Mouse (Mus musculus): ENCODE data around the gene Ap1b1. TPM values are rescaled to one million over a fixed set of nuclear protein-coding genes. Genes with fewer than 3 reads are reported as not detected.

The Ap1b1 gene
- polyA plus RNA-seq, 1 experiment from 2014 or later = 82.7 TPM

DNA sequence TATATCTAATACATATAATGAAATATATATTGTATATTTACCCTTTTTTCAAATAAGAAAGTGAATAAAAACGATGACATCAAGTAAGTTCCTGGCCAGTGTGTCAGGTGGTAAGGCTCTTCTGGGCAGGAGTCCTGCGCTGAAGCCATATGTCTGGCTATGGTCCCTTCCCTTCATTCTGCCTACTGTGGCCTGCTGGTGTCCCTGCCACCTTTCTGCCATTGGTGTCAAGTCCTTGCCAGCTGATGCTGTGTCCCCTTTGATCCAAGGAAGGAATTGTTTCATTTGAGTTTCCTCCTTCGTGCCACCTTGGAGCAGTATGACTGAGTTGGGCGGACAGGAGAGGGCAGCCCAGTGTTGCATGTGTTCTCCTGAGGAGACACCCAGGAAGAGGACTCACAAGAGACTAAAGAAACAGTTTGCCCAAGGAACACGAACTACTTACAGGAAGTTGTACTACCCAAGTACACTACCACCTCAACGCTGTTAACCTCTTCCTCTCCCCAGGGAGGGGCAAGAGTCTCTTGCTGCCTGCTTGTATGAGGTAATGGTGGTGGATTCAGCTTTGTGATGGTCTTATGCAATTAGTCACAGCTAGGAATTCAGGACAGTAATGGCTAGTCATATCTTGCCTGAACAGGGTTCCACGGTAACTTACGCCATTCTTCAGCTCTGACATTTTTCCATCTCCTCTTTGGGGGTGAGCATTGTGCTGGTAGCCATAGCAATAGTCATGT, 56.2 kb downstream of the Ap1b1 start:
- Histone ChIP-seq H3K9ac (no peak overlapping the region), H3K36me3 (peaks cover 46% of the 10 kb centered on the region), H3K4me3 (no peak overlapping the region), H3K27me3 (replicated peaks) (no peaks in the 10 kb centered on the region), H3K4me1 (no peaks in the 10 kb centered on the region), H3K27ac (no peak overlapping the region), H3K9me3 (no peaks in the 10 kb centered on the region), H3K4me2 (replicated peaks) (no peak overlapping the region)
- 93% methylated on average over 8 of the region's 8 CpGs for WGBS
- ATAC-seq (ENCODE audit: low FRiP score, low read depth) = no peak

- H3K9me3 ChIP-seq = no peaks in the 10 kb centered on the region
- no peak overlapping the region for H3K4me2 ChIP-seq (replicated peaks)
- WGBS = 49% methylated on average over 12 of the region's 12 CpGs
- H3K27me3 ChIP-seq (replicated peaks) = no peaks in the 10 kb centered on the region
- no peak overlapping the region for H3K9ac ChIP-seq
- no peak overlapping the region for H3K4me3 ChIP-seq
- no peak overlapping the region for H3K27ac ChIP-seq
- ATAC-seq (ENCODE audit: low FRiP score, low read depth) = no peak
- H3K4me1 ChIP-seq = no peaks in the 10 kb centered on the region
- H3K36me3 ChIP-seq = peaks cover 10% of the 10 kb centered on the region
Measured at GRCm38 (mm10) chr11:5046321-5046926, 59.8 kb downstream of the Ap1b1 start.

GRCm38 (mm10) chr11:5051629-5052028, 65.0 kb downstream of the Ap1b1 start:
- ATAC-seq (ENCODE audit: low FRiP score, low read depth) = no peak
- Histone ChIP-seq H3K4me1 (no peaks in the 10 kb centered on the region; the same call in 1 of the 2 replicates), H3K9me3 (no peaks in the 10 kb centered on the region), H3K4me2 (replicated peaks) (no peak overlapping the region), H3K9ac (no peak overlapping the region), H3K27me3 (replicated peaks) (peaks cover 19% of the 10 kb centered on the region), H3K27ac (no peak overlapping the region), H3K36me3 (no peaks in the 10 kb centered on the region), H3K4me3 (no peak overlapping the region)
- 85% methylated on average over 10 of the region's 10 CpGs for WGBS

GRCm38 (mm10) chr11:5052200-5052854, 65.7 kb downstream of the Ap1b1 start:
- Histone ChIP-seq H3K27ac (no peak overlapping the region), H3K36me3 (no peaks in the 10 kb centered on the region), H3K4me3 (no peak overlapping the region), H3K4me2 (replicated peaks) (no peak overlapping the region), H3K4me1 (no peaks in the 10 kb centered on the region; the same call in 1 of the 2 replicates), H3K9ac (no peak overlapping the region), H3K27me3 (replicated peaks) (peaks cover 26% of the 10 kb centered on the region), H3K9me3 (no peaks in the 10 kb centered on the region)
- 81% methylated on average over 10 of the region's 10 CpGs for WGBS
- no peak for ATAC-seq (ENCODE audit: low FRiP score, low read depth)

DNA sequence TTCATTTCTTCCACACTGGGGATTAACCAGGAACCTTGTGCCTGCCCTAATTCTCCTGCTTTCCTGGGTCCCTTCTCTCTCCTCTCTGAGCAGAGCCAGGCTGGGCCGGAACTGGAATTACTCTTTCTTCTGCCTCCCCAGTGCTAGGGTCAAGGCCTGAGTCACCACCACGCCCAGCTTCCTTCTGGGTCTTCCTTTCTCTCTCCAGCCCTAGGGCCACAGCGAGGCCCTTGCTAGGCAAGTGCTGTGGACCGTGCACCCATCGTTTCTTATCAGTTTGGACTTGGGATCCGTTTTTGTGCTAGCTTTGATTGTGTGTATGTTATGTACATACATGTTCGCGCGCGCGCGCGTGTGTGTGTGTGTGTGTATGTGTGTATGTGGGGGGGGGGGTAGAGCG, 67.5 kb downstream of the Ap1b1 start:
- no peak overlapping the region for H3K4me2 ChIP-seq (replicated peaks)
- no peak for ATAC-seq (ENCODE audit: low FRiP score, low read depth)
- H3K36me3 ChIP-seq = no peaks in the 10 kb centered on the region
- peaks cover 44% of the 10 kb centered on the region for H3K27me3 ChIP-seq (replicated peaks)
- 91% methylated on average over 14 of the region's 14 CpGs for WGBS
- no peak overlapping the region for H3K27ac ChIP-seq
- peaks cover 10% of the 10 kb centered on the region for H3K4me1 ChIP-seq
- no peak overlapping the region for H3K9ac ChIP-seq
- no peak overlapping the region for H3K4me3 ChIP-seq
- H3K9me3 ChIP-seq = no peaks in the 10 kb centered on the region

DNA sequence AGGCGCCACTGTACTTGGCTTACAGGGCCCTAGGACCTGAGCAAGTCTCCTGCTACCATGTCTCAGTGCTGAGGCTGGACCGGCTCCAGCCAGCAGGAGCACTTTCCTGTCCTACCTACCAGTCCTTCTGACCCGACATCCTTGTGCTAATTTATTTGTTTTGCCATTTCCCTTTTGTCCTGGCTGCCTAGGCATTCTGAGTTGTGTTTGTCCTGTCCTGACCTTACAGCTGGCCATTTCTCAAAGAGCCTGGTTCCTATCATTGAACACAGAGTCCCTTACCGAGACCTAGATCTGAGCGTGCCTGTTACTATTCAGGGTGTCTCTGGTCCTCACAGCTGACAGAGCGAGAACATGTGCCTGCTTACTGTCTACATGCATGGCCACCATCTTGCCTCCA, 68.2 kb downstream of the Ap1b1 start:
- Histone ChIP-seq H3K4me2 (replicated peaks) (no peak overlapping the region), H3K9me3 (no peaks in the 10 kb centered on the region), H3K9ac (no peak overlapping the region), H3K4me3 (no peak overlapping the region), H3K27ac (no peak overlapping the region), H3K36me3 (no peaks in the 10 kb centered on the region), H3K27me3 (replicated peaks) (peaks cover 52% of the 10 kb centered on the region), H3K4me1 (peaks cover 13% of the 10 kb centered on the region)
- WGBS = 55% methylated on average over 6 of the region's 6 CpGs
- ATAC-seq (ENCODE audit: low FRiP score, low read depth) = no peak

- no peak overlapping the region for H3K9ac ChIP-seq
- H3K4me3 ChIP-seq = no peak overlapping the region
- WGBS = 27% methylated on average over 23 of the region's 23 CpGs
- H3K27ac ChIP-seq = no peak overlapping the region
- H3K36me3 ChIP-seq = no peaks in the 10 kb centered on the region
- peaks cover 19% of the 10 kb centered on the region for H3K4me1 ChIP-seq
- H3K27me3 ChIP-seq (replicated peaks) = peaks cover 65% of the 10 kb centered on the region
- H3K4me2 ChIP-seq (replicated peaks) = no peak overlapping the region; the same call in 1 of the 2 replicates
- no peaks in the 10 kb centered on the region for H3K9me3 ChIP-seq
- ATAC-seq (ENCODE audit: low FRiP score, low read depth) = no peak
Measured at GRCm38 (mm10) chr11:5055945-5056938, 69.6 kb downstream of the Ap1b1 start.

GRCm38 (mm10) chr11:5057064-5057463, 70.4 kb downstream of the Ap1b1 start:
- no peak overlapping the region for H3K4me3 ChIP-seq
- no peak overlapping the region for H3K9ac ChIP-seq
- H3K9me3 ChIP-seq = no peaks in the 10 kb centered on the region
- peaks cover 27% of the 10 kb centered on the region for H3K4me1 ChIP-seq
- H3K27ac ChIP-seq = no peak overlapping the region
- no peak for ATAC-seq (ENCODE audit: low FRiP score, low read depth)
- H3K27me3 ChIP-seq (replicated peaks) = peaks cover 74% of the 10 kb centered on the region
- WGBS = 57% methylated on average over 8 of the region's 8 CpGs
- H3K36me3 ChIP-seq = no peaks in the 10 kb centered on the region
- no peak overlapping the region for H3K4me2 ChIP-seq (replicated peaks)

DNA sequence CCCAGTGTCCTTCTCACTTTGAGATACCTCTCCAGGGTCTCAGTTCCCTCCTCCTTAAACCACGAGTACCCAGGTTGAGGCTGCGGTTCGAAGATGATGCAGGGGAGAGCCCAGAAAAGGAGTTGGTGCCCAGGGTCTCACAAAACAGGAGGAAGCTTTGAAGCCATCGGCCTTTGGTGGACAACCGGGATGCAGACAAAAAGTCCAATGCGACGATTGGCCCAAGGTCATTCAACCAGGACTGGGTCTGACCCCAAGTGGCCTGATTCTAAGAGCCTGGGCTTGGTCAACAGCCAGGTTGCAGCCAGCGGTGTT, 70.9 kb downstream of the Ap1b1 start:
- 14% methylated on average over 8 of the region's 8 CpGs for WGBS
- no peak overlapping the region for H3K27ac ChIP-seq
- H3K4me1 ChIP-seq = peaks cover 31% of the 10 kb centered on the region
- peaks cover 78% of the 10 kb centered on the region for H3K27me3 ChIP-seq (replicated peaks)
- H3K4me2 ChIP-seq (replicated peaks) = peak overlapping the region; percentile 84
- H3K36me3 ChIP-seq = no peaks in the 10 kb centered on the region
- ATAC-seq (ENCODE audit: low FRiP score, low read depth) = no peak
- H3K4me3 ChIP-seq = peak overlapping the region; percentile 46
- no peaks in the 10 kb centered on the region for H3K9me3 ChIP-seq
- H3K9ac ChIP-seq = peak overlapping the region; percentile 51

DNA sequence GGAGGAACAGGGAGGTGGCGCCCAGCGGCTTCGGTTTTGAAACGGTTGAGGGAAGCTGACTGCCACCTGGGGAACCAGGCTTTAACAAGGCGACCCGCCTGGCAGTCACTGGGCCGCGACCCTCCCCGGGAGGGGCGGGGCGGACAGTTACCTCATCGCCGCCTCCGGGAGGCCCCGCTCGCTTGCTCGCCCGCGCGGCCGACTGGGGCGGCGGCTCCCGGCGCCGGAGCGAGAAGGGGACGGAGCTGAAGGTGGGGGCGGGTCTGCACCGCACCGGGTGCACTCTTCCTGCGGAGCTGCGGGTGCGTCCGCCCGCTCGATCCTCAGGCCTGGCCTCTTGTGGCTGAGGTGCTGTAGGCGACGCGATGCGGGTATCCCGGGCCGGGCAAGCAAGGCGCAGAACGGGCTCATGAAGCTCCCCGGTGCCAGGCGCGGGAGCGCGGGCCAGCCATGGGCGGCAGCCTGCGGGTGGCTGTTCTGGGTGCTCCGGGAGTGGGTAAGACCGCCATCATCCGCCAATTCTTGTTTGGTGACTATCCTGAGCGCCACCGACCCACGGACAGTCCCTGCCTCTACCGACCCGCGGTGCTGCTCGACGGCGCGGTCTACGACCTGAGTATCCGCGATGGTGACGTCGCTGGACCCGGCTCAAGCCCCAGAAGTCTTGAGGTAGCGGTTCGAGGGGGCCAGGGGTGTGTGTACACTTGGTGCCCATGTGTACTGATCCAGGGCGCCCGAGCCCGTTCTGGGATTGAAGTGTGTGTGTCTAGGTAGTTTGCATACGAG, 71.4 kb downstream of the Ap1b1 start, which contains the start of gene Rasl10a:
Gene Rasl10a (plus strand): TSS at position 273 of the 786 bp plus-strand sequence.
- peak within 1 kb of the TSS; percentile 84 for H3K4me2 ChIP-seq (replicated peaks)
- H3K4me3 ChIP-seq = peak within 1 kb of the TSS; percentile 46
- no peaks in the 10 kb centered on the region for H3K9me3 ChIP-seq
- H3K4me1 ChIP-seq = peaks cover 37% of the 10 kb centered on the region
- H3K27ac ChIP-seq = no peak within 1 kb of the TSS
- H3K36me3 ChIP-seq = no peaks in the 10 kb centered on the region
- no peak for ATAC-seq (ENCODE audit: low FRiP score, low read depth)
- H3K9ac ChIP-seq = peak within 1 kb of the TSS; percentile 51
- WGBS = 2% methylated on average over 77 of the region's 77 CpGs
- peaks cover 83% of the 10 kb centered on the region for H3K27me3 ChIP-seq (replicated peaks)

GRCm38 (mm10) chr11:5058783-5059182, 72.2 kb downstream of the Ap1b1 start:
- 0 out of 2 replicates have a peak overlapping the region, but pooled peaks have one; percentile 7 for H3K4me3 ChIP-seq
- no peaks in the 10 kb centered on the region for H3K36me3 ChIP-seq
- WGBS = 25% methylated on average over 9 of the region's 9 CpGs
- ATAC-seq (ENCODE audit: low FRiP score, low read depth) = no peak
- H3K9ac ChIP-seq = no peak overlapping the region
- no peak overlapping the region for H3K27ac ChIP-seq
- H3K9me3 ChIP-seq = no peaks in the 10 kb centered on the region
- peaks cover 43% of the 10 kb centered on the region for H3K4me1 ChIP-seq
- H3K27me3 ChIP-seq (replicated peaks) = peaks cover 91% of the 10 kb centered on the region
- H3K4me2 ChIP-seq (replicated peaks) = no peak overlapping the region
